Mouse (Mus musculus) spleen, postnatal 14 days (tissue): Measurements from ENCODE around the gene Gsto1.

Experiments used
- DNase-seq, 2 experiments: peaks; one replicate each; pipeline ENCODE4 v3.0.0; 2021 to 2022; ENCODE audit warnings: low spot score in 2 of 2

Gene Gsto1

DNA sequence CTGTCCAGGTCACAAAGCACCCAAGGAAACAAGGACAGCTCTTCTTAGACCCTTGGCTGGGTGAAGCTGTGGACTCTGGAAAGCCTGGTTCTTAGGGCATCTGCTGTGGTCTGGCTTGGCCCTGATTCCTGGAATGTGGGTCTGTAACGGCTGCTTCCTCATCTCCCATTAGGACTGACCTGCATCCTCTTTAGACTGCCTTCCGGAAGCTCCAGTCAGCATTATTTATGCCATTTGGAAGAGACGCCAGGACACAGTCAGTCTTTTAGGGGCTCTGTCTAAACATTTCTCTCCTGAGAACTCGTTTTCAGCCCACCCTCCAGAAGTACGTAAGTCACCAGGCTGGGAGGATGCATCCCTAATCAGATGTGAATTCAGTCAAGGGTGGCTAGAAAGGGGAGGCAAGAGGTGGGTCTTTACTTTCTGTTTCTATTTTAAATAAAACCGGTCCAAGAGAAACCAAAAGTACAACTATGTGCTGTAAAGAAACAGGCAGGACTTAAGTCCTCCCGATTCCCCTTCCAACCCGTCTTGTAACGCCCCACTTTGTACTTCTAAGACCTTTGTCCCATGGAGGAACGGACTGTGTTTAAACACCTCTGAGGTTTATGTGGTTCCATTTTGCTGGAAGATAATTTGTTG is 35.8 kb downstream of the Gsto1 start:
- DNase-seq: no peak

DNA sequence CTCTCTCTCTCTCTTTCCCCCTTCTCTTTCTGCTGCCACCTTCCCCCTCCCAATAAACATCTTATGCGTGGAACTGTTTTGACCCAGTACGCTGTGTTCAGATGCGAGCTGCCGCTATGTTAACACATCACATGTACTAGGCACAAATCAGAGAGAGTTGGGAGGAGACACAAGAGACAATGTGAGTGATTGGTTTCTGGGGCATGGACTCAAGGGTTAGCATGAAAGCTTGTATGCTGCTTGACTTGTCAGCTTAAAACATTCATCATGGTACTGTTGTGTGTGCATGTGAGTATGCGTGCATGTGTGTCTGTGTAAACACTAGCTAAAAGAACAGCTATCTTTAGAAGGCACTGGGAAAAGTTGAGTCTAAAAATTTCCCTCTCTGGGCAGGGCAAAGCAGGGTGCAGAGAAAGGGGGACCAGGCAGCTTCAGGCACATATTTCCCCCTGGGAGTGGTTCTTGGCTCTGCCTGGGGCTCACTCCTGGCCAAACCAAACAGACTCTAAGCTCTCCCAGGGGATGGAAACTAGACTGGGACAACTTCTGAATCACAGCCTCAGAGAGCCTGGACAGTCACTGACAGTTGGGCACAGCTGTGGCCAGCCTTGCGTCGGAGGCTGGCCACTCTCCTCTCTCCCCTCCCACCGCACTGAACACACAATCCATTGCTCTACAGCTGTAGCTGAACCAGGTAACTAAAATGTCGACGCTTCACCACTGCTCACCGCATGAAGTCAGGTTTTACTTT is 37.0 kb downstream of the Gsto1 start:
- no peak for DNase-seq

DNA sequence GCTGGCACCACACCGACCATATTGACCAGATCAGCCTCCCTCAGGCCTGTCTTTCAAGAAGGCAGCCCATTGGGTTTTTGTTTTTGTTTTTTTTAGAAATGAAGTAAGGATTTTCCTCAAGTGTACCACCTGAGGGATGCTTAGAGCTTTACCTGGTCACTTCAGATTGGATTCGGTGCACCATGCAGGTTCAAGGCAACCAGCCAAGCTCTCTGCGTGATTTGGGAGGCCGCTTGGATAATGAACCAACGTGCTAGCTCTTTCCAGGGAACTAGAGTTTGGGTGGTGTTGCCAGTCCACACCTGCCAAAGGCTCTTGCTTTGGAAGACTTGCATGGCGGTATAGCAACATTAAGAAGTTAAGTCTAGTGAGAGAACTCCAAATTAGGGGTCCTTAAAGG is 38.3 kb downstream of the Gsto1 start:
- no peak for DNase-seq

DNA sequence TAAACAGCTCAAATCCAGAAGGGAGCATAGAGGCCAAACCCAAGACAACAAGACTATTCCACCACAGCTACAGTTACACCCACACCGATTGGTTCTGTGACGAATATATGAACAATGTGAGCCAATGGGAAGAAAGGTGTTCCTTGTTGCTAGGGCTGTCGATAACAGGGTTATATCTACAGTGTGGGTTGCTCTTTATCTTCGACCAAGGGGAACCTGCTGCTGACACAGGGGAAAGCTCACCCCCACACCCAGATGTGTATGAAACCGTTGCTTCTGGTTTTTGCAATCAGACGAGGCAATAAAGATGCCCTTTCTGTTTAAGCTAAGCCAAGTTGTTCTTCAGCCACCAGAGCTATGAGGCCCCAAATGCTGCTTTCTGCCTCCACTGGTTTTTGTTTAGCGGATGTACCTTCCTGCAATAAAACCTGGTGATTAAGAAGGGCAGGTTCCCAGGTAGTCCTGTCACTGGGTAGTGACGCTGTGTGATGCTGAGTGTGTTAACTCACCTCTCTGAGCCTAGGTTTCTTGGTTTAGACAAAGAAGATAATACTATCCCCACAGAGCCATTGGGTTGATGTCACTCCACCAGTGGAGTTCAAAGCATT is 43.8 kb downstream of the Gsto1 start:
- no peak for DNase-seq

DNA sequence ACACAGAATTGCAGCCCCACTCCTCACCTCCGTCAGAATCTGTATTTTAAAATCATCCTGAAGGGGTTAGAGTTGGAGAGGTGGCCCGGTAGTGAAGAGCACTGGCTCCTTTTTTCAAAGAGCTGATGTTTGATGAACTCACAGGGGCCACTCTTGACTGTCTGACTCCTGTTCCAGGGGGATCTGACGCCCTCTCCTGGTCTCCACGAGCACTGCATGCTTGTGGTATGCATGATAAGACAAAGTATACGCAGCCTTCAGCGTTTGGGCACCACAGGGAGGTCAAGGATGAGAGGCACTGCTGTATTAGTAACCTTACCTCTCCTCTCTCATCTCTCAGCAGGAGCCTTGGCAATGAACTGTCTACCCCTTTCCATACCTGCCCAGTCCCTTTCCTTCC is 45.2 kb downstream of the Gsto1 start:
- DNase-seq: no peak

DNA sequence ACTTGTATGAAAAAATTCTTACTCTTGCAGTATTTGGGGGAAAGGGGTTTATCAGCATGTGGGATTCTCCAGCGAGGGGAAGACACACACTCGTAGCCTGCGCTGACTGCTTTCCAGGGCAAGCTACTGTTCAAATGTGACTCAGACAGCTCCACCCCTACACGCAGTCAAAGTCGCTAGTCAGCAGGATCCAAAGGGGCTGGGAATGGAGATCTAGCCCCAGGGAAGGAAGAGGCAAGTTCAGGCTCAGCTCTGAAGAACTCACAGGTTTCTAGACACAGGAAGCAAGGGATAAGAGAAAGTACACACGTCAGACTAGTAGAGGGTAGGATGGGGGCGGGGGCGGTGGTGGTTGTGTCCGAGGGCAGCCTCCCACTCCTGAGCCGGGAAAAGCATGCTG is 45.8 kb downstream of the Gsto1 start:
- DNase-seq: no peak

DNA sequence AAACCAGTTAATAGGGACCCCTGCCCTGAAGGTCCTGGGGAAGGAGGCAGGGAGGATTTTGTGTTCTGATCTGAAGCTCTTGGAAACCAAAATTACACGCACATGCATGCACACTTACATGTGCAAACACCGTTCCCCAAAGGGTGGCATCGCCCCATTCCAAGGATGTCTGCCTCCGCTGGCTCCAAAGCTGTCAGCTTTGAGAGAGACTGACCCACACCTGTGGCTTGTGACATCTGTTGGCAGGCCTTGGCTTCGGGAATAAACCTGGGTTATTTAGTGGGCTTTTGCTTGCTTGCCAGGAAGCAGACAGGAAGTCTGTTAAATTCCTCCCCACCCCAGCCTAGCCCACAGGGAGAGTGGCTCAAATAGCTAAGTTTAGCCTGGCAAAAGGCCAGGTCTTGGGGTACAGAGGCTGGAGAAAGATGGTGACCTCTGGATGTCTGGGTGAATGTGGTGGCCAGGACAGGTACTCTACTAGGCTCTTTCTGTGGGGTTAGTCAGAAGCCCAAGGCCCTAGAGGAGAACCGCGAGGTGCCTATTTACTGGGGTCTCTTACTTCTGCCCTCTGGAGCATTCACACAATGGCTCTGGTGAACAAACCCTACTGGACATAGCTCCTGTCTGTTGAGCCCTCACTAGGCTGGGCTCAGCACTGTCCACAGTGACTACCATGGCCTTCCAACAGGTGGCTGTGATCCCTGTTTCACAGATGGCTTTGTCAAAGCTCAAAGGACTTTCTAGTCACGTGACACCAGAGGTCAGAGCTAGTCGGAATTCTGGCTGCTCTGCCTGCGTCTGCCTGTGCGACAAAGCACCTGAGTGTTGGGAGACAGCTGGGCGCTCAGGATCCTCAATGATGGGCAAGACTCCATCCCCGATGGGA is 47.8 kb downstream of the Gsto1 start:
- DNase-seq: no peak

DNA sequence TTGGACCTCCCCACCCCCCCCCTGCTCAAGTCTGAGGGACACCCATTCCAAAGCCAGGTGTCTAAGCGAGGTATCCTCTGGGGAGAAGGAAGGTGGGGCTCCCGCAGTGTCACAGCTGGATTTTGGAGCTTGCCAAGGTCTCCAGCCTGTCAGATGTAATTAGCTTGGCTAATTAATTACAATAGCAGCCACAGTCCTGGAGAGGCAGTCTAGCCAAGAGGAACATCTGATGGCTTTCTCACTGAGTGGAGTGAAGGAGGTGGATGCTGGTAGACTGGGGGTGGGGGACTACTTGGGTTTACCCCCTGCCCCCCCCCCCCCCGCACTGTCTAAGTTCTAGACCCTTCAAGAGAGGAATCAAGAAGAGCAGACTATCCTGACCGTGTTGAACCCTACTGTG is 48.9 kb downstream of the Gsto1 start:
- DNase-seq: no peak

DNA sequence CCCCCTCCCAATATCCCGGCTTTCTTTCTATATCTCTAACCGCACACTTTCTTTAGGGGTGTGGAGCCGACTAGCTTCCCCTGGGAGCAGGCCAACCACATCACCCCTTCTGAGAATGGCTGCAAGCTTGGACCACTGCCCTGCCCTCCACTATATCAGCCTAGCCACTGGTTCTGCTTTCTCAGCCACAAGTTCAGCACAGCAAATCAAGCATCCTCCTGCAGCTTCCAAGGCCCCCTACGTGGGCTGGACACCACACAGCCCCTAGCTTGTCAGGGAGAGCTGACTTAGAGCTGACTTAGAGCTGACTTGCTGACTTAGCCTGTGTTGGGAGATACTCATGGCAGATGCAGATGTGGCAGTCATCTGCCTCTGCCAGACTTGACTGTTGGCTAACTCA is 50.3 kb downstream of the Gsto1 start:
- no peak for DNase-seq

DNA sequence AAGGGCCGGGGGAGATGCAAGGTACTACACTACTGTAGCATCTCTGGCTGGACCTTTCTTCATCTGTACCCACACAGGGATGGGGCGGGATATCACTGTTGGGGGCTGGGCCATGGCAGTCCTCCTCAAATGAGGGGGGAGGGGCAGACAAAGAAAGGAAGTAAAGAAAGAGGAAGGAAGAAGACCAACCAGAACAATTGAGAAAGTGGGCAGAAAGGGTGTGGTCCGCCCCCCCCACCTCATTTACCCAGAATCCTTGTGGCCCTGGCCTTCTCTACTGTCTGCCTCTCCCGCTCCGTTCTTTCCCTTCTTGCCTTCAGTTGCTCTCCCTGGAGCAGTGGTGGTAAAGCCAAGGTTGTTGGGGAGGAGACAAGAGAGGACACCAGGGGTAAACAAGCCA is 50.8 kb downstream of the Gsto1 start:
- no peak for DNase-seq

DNA sequence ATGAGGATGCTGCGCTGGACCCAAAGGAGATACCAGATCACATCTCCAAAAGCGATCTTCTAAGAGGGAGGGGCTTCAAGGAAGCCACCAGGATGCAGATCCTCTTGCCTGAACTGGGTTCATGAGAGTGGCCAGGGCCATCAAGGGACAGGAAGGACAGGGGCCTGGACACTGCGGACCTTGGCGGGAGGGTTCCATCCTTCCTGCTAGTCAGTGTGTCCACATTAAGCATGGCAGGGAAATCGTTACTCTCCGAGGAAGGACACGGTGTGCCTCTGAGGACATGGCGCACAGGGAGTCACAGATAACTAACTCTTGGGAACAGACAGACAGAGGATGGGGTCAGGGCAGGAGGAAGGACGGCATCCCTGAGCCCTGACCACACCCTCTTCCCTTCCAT is 52.8 kb downstream of the Gsto1 start:
- DNase-seq: no peak

DNA sequence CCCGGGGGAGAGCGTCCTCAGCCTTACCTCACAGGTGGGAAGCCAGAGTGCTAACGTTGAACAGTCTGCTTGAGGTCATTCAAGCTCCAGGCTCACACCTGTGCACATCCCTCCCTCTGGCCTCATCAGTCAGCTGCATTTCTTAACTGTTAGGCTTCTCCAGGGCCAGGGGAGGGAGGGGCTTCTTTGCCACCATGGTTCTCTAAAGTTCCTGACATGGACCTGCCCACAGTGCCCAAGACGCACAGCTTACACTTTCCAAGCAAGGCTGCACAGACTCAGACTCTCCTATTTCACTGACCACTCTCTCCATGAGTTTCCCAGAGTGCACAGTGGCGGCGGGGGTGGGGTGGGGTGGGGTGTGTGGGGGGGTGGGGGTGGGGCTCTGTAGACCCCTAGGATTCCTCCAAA is 54.2 kb downstream of the Gsto1 start:
- no peak for DNase-seq

DNA sequence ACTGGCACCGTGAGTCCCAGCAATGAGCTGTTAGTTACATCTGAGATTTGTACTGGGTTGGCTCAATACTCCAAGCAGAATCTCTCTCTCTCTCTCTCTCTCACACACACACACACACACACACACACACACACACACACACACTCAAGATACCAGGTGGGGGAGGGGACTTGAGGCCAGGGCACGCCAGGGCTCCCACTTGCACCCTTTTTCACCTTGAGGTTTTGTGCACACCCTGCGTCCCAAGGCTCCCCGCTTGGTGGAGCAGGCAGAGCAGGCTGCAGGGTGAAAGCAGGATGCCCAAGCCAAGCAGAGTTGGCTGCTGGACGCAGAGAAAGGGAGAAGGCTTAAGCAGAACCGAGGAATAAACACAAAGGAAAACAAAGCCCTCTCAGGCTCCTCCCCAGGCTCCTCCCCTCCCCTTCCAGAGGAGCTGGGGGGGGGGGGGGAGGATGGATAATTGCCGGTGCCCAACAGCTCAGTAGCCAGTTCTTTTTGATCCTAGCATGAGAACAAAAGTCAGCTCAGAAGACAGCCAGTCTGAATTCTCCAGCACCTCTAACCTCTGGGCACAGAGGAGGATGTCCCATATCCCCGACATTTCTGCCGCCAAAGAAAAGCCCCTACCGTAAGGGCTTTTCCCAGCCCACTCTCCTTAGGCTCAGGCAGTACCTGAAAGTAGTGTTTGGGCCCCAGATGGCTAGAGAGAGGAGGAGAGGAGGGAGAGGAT is 54.8 kb downstream of the Gsto1 start:
- no peak for DNase-seq

DNA sequence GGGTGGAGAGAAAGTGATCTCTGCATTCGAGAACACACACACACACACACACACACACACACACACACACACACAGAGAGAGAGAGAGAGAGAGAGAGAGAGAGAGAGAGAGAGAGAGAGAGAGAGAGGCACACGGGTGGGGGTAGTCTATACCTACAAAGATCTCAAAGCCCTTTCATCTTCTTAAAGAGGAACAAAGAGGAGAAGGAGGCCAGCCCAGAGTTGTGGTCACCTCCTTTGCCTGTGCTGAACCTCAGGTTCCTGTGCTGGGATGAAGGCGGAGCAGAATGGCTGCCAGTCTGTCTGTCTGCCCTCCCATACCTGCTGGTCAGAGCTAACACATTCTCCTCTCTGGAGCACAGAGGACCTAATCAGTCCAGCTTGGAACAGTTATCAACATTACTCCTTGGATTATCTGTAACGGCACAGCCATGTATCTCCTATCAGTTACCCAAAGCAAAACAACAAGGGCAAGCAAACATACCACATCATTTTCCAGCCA is 55.4 kb downstream of the Gsto1 start:
- DNase-seq: no peak

DNA sequence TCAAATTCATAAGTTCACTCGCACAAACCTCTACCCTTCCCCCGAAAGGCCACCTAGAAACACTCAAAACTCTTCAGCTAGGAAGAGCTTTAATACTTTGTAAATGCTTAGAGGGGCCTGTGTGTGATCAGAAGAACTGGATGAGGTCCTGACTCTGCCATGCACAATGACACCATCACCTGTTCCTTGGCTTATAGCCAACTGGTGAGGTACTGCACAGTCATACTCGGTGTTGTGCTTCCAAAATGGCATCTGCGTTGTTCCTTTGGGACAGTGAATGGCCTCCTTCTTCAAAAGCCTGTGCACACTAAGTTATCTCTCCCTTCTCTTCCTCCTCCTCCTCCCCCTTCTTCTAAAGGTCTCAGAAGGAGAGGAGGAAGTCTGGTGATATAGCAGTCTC is 56.0 kb downstream of the Gsto1 start:
- DNase-seq: no peak

DNA sequence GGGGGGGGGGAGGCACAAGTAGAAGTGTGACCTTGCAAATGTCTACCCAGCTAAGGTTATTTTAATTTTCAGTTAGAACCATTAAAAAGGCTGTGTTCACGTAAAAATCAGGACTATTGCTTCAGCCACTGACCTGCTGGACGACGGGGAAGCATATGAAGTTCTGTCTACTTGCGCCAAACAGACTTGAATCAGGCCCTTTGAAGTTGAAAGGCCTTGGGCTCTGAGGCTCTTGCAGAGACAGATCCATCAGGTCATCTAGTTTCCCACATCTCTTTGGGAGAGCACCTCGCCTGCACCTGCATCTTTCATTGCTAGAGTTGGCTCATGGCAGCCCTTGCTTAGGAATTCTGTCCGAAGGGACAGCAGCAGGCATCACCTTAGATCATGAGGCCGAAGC is 58.6 kb downstream of the Gsto1 start:
- no peak for DNase-seq

DNA sequence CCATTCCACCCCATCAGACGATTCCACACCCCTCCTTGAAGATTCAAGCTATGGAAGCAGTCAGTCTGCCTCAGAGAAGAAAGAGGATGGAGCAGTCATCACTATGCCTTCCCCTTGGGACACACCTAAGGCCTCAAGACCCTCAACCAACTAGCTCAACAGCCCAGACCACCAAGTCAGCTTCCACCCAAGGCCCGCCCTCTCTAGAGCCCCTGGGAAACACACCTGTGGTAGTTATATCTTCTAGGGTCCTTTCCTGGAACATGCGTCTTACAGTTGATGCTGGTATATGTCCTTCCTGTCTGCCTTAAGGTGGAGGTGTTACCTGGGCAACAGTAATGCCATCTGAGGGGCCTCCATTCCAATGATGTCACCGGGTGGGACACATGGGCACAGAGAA is 59.4 kb downstream of the Gsto1 start:
- DNase-seq: no peak
